Mouse (Mus musculus): ENCODE results near the gene Islr. TPM values are rescaled to one million over a fixed set of nuclear protein-coding genes. Genes with fewer than 3 reads are reported as not detected.

Islr gene
- polyA plus RNA-seq, 1 experiment, result 36.3 TPM

DNA sequence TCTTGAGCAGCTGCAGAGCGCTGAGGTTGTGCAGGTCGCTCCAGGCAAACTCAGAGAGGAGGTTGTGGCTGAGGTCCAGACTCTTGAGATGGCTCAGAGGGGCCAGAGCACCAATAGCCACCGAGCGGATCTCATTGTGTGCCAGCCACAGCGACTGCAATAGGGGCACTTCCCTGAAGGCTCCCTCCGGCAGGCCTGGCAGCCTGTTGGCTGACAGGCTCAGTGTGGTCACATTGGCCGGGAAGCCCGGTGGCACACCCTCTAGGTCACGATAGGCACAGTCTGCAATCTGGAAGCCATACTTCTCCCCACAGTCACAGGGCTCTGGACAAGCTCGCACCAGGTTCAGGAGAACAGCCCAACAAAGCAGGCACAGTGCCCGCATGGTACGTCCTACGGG, 46.3 kb downstream of the Islr start:
- Histone ChIP-seq H3K4me3 (ENCODE audit: insufficient read depth, low read length) (no peak overlapping the region), H3K4me1 (ENCODE audit: control insufficient read depth, insufficient read depth, low read length) (no peaks in the 10 kb centered on the region), H3K27ac (ENCODE audit: insufficient read depth, low read length) (peak overlapping the region; percentile 77)
- TF ChIP-seq POLR2A (IDR thresholded peaks at IDR 0.05; ENCODE audit: low read depth, low read length) (no peak), CTCF (IDR thresholded peaks at IDR 0.05; ENCODE audit: borderline replicate concordance, insufficient read depth, low read length) (no peak)

DNA sequence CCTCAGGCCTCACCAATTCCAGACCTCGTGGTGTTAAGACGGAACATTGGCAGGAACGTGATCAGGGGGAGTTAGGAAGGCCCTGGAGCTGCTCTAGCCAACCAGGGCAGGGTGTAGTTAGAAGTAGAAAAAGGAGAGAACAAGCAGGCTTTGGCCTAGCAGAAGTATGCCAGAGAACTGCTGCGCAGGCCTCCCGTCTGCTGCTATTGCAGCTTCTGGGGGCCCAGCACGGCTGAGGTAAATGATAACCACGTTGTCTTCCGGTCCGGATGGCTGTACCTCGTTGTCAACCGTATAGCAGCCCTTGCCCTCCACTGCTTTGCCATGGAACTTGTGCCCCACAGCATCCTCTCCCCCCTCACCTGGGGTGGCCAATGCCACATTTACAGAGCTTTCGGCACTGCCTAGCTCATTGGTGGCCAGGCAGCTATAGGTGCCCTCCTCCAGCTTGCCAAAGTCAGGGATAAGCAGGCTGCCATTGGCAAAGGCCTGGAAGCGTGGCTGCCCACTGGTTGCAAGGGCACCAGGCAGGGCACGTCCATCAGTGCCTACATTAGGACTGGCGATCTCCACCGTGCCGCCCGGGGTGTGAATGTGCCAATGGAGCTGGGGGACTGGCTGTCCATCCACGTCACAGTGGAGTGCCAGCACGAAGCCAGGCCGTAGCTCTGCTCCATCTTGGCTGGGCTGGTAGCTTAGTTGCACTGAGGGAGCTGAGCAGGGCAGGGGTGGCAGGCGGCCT, 47.1 kb downstream of the Islr start:
- TF ChIP-seq CTCF (IDR thresholded peaks at IDR 0.05; ENCODE audit: borderline replicate concordance, insufficient read depth, low read length) (no peak), POLR2A (IDR thresholded peaks at IDR 0.05; ENCODE audit: low read depth, low read length) (no peak)
- Histone ChIP-seq H3K4me1 (ENCODE audit: control insufficient read depth, insufficient read depth, low read length) (no peaks in the 10 kb centered on the region), H3K4me3 (ENCODE audit: insufficient read depth, low read length) (no peak overlapping the region), H3K27ac (ENCODE audit: insufficient read depth, low read length) (no peak overlapping the region)

DNA sequence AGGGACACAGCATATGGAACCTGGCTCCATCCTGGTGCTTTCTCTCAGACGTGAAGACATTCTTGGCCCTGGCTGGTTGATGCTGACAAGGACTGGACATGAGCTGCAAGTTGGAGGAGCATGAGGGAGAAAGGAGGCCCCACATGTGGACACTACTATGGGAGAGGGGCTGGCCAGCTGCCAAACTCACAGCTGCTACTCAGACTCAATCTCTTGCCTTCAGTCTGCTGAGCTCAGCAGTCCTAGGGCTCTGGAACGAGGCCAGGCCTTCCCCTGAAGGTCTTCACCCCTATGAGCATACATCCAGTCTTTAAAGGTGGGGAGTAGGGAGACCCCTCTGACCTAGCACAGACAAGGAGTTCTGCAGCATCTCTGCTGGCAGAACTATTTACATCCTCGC, 48.7 kb downstream of the Islr start:
- Histone ChIP-seq H3K27ac (ENCODE audit: insufficient read depth, low read length) (no peak overlapping the region), H3K4me1 (ENCODE audit: control insufficient read depth, insufficient read depth, low read length) (no peaks in the 10 kb centered on the region), H3K4me3 (ENCODE audit: insufficient read depth, low read length) (no peak overlapping the region)
- TF ChIP-seq CTCF (IDR thresholded peaks at IDR 0.05; ENCODE audit: borderline replicate concordance, insufficient read depth, low read length) (no peak), POLR2A (IDR thresholded peaks at IDR 0.05; ENCODE audit: low read depth, low read length) (no peak)

GRCm38 (mm10) chr9:58153095-58153494, 51.0 kb downstream of the Islr start:
- no peak overlapping the region for H3K4me3 ChIP-seq (ENCODE audit: insufficient read depth, low read length)
- no peak overlapping the region for H3K27ac ChIP-seq (ENCODE audit: insufficient read depth, low read length)
- no peaks in the 10 kb centered on the region for H3K4me1 ChIP-seq (ENCODE audit: control insufficient read depth, insufficient read depth, low read length)
- TF ChIP-seq CTCF (IDR thresholded peaks at IDR 0.05; ENCODE audit: borderline replicate concordance, insufficient read depth, low read length), result no peak

- H3K4me1 ChIP-seq (ENCODE audit: control insufficient read depth, insufficient read depth, low read length), result no peaks in the 10 kb centered on the region
Measured at GRCm38 (mm10) chr9:58150733-58151361, 53.3 kb downstream of the Islr start.

GRCm38 (mm10) chr9:58148806-58149205, 55.3 kb downstream of the Islr start:
- Histone ChIP-seq H3K4me1 (ENCODE audit: control insufficient read depth, insufficient read depth, low read length) (no peaks in the 10 kb centered on the region), H3K27ac (ENCODE audit: insufficient read depth, low read length) (no peak overlapping the region), H3K4me3 (ENCODE audit: insufficient read depth, low read length) (no peak overlapping the region)
- TF ChIP-seq CTCF (IDR thresholded peaks at IDR 0.05; ENCODE audit: borderline replicate concordance, insufficient read depth, low read length) (no peak), POLR2A (IDR thresholded peaks at IDR 0.05; ENCODE audit: low read depth, low read length) (no peak)

More at GRCm38 (mm10) chr9:58150733-58151361, 53.3 kb downstream of the Islr start:
- Histone ChIP-seq H3K27ac (ENCODE audit: insufficient read depth, low read length) (no peak overlapping the region), H3K4me3 (ENCODE audit: insufficient read depth, low read length) (no peak overlapping the region)
- no peak for TF ChIP-seq CTCF (IDR thresholded peaks at IDR 0.05; ENCODE audit: borderline replicate concordance, insufficient read depth, low read length)
- no peak for TF ChIP-seq POLR2A (IDR thresholded peaks at IDR 0.05; ENCODE audit: low read depth, low read length)

- H3K4me3 ChIP-seq (ENCODE audit: insufficient read depth, low read length), result no peak overlapping the region
- H3K4me1 ChIP-seq (ENCODE audit: control insufficient read depth, insufficient read depth, low read length), result no peaks in the 10 kb centered on the region
- H3K27ac ChIP-seq (ENCODE audit: insufficient read depth, low read length), result no peak overlapping the region
- TF ChIP-seq POLR2A (IDR thresholded peaks at IDR 0.05; ENCODE audit: low read depth, low read length) (no peak), CTCF (IDR thresholded peaks at IDR 0.05; ENCODE audit: borderline replicate concordance, insufficient read depth, low read length) (no peak)
Measured at GRCm38 (mm10) chr9:58145417-58145816, 58.7 kb downstream of the Islr start.

GRCm38 (mm10) chr9:58144664-58145063, 59.4 kb downstream of the Islr start:
- H3K4me3 ChIP-seq (ENCODE audit: insufficient read depth, low read length), result no peak overlapping the region
- H3K4me1 ChIP-seq (ENCODE audit: control insufficient read depth, insufficient read depth, low read length), result no peaks in the 10 kb centered on the region
- H3K27ac ChIP-seq (ENCODE audit: insufficient read depth, low read length), result no peak overlapping the region
- no peak for TF ChIP-seq POLR2A (IDR thresholded peaks at IDR 0.05; ENCODE audit: low read depth, low read length)
- TF ChIP-seq CTCF (IDR thresholded peaks at IDR 0.05; ENCODE audit: borderline replicate concordance, insufficient read depth, low read length), result no peak

DNA sequence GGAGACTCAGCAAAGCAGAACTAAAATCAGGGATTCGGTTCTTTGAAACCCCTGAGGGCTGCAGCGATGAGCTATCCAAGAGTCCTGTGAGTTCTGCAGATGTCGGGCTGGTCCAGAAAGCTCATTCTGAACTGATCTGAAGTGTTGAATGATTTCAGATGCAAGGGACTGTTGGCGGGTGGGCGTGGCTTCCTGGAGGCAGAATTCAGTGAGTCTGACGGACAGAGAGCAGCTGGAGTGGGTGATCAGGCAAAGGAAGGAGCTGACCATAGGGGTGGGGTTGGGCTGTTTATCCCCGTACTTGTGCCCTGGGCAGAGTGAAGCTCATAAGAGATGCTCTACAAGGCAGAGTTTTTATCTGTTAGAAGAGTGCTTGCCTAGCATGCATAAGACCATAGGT, 60.7 kb downstream of the Islr start:
- no peak overlapping the region for H3K27ac ChIP-seq (ENCODE audit: insufficient read depth, low read length)
- H3K4me3 ChIP-seq (ENCODE audit: insufficient read depth, low read length), result no peak overlapping the region
- H3K4me1 ChIP-seq (ENCODE audit: control insufficient read depth, insufficient read depth, low read length), result no peaks in the 10 kb centered on the region
- no peak for TF ChIP-seq CTCF (IDR thresholded peaks at IDR 0.05; ENCODE audit: borderline replicate concordance, insufficient read depth, low read length)
- TF ChIP-seq POLR2A (IDR thresholded peaks at IDR 0.05; ENCODE audit: low read depth, low read length), result no peak

DNA sequence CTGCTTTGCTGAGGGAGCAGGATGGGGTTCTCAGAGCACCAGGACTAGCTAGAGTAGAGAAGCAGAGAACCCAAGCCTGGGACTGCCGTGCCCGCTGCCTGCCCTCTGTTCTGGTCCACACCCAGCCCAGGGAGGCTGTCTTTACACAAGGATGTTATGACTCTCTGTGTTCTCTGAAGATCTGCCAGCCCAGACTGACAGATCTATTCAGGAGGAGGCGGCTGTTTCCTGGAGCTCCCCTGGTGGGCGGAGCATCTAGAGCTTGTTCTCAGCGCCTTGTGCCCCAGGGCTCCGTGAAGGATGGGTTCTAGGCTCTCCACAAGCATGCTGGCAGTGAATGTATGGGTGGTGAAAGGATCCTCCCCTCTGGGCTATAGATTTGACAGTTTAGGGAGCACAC, 64.2 kb downstream of the Islr start:
- H3K27ac ChIP-seq (ENCODE audit: insufficient read depth, low read length), result no peak overlapping the region
- no peak for TF ChIP-seq CTCF (IDR thresholded peaks at IDR 0.05; ENCODE audit: borderline replicate concordance, insufficient read depth, low read length)
- TF ChIP-seq POLR2A (IDR thresholded peaks at IDR 0.05; ENCODE audit: low read depth, low read length), result no peak

More for the DNA sequence above, 64.2 kb downstream of the Islr start:
- H3K4me3 ChIP-seq (ENCODE audit: insufficient read depth, low read length), result no peak overlapping the region
- H3K4me1 ChIP-seq (ENCODE audit: control insufficient read depth, insufficient read depth, low read length), result peaks cover 5% of the 10 kb centered on the region

Measured in embryonic fibroblast, embryonic 13.5 days (primary cell).